Mouse (Mus musculus) limb, embryonic 13.5 days (tissue): ENCODE results near the gene Lpcat1. TPM values are rescaled to one million over a fixed set of nuclear protein-coding genes. Genes with fewer than 3 reads are reported as not detected.

Experiments used
- ATAC-seq: fragments of 200-750 bp; cut with Nextera tagmentation; 2 replicates; pipeline ENCODE4 v1.8.0; 2017; ENCODE audit warnings: low read depth, moderate number of reproducible peaks, moderate TSS enrichment; ENCODE audit not compliant: low FRiP score
- H3K27ac ChIP-seq: fragments of 300-500 bp; sonication (generic); 2 replicates; pipeline ENCODE4 v1.5.1; 2015; ENCODE audit warnings: inconsistent platforms, mild to moderate bottlenecking, moderate library complexity
- H3K27me3 ChIP-seq: fragments of 300-500 bp; sonication (generic); 2 replicates; pipeline ENCODE4 v1.6.1; 2015; ENCODE audit warnings: mild to moderate bottlenecking, inconsistent platforms
- H3K36me3 ChIP-seq: fragments of 300-500 bp; sonication (generic); 2 replicates; pipeline ENCODE4 v1.6.1; 2015; ENCODE audit warnings: inconsistent platforms, mild to moderate bottlenecking, moderate library complexity
- H3K4me1 ChIP-seq: fragments of 300-500 bp; sonication (generic); 2 replicates; pipeline ENCODE4 v1.6.1; 2015; ENCODE audit warnings: inconsistent platforms
- H3K4me2 ChIP-seq: fragments of 300-500 bp; sonication (generic); replicated peaks from 2 replicates; pipeline ENCODE4 v1.6.1; 2015; ENCODE audit warnings: inconsistent platforms, mild to moderate bottlenecking, moderate library complexity
- H3K4me3 ChIP-seq: fragments of 300-500 bp; sonication (generic); 2 replicates; pipeline ENCODE4 v1.5.1; 2015; ENCODE audit warnings: moderate library complexity, mild to moderate bottlenecking, inconsistent platforms
- H3K9ac ChIP-seq: fragments of 300-500 bp; sonication (generic); 2 replicates; pipeline ENCODE4 v1.6.1; 2015; ENCODE audit warnings: mild to moderate bottlenecking, inconsistent platforms
- H3K9me3 ChIP-seq: fragments of 300-500 bp; sonication (generic); 2 replicates; pipeline ENCODE4 v1.6.1; 2016; ENCODE audit warnings: inconsistent platforms
- WGBS: fragments of 180-500 bp; shearing (Covaris S2); methylation state at CpG from one replicate; pipeline ENCODE4 v1.1.7; 2015; 5-methylcytosine and 5-hydroxymethylcytosine counted together
- polyA plus RNA-seq: library from polyadenylated mRNA; unstranded; fragments of >200 nt; fragmentation: Nextera tagmentation; extraction: Ambion mirVana; gene quantifications from 2 replicates; pipeline ENCODE4 v1.2.1, GENCODE M21; 2015

Lpcat1 gene
- 53.0 and 53.6 TPM in 2 replicates for polyA plus RNA-seq

DNA sequence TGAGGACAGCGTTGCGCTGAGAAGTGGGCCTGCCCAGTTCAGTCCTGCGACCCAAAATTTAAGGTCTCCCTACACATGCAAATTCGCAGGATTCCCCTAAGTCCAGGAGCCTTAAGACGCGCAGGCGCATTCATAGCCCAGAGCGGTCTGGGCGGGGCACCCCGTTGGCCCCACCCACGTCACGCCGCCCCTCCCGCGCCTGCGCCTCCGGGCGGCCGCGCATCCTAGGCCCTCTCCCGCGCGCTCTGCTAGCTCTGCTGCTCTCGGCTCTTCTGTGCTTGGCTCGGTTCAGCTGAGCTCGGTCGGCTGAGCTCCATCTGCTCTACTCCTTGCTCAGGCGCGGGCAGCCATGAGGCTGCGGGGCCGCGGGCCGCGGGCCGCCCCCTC is at the start of gene Lpcat1:
Gene Lpcat1 (plus strand): TSS at position 164 of the 387 bp plus-strand sequence.
- Histone ChIP-seq H3K27me3 (no peaks in the 10 kb centered on the region), H3K4me1 (peaks cover 41% of the 10 kb centered on the region), H3K36me3 (peaks cover 10% of the 10 kb centered on the region; the same call in 1 of the 2 replicates), H3K27ac (peak within 1 kb of the TSS; percentile 99), H3K4me2 (peak within 1 kb of the TSS; percentile 91), H3K9me3 (no peaks in the 10 kb centered on the region), H3K9ac (peak within 1 kb of the TSS; percentile 95), H3K4me3 (peak within 1 kb of the TSS; percentile 87)
- WGBS: under 1% methylated on average over 35 of the region's 35 CpGs
- peak; percentile 97 for ATAC-seq

DNA sequence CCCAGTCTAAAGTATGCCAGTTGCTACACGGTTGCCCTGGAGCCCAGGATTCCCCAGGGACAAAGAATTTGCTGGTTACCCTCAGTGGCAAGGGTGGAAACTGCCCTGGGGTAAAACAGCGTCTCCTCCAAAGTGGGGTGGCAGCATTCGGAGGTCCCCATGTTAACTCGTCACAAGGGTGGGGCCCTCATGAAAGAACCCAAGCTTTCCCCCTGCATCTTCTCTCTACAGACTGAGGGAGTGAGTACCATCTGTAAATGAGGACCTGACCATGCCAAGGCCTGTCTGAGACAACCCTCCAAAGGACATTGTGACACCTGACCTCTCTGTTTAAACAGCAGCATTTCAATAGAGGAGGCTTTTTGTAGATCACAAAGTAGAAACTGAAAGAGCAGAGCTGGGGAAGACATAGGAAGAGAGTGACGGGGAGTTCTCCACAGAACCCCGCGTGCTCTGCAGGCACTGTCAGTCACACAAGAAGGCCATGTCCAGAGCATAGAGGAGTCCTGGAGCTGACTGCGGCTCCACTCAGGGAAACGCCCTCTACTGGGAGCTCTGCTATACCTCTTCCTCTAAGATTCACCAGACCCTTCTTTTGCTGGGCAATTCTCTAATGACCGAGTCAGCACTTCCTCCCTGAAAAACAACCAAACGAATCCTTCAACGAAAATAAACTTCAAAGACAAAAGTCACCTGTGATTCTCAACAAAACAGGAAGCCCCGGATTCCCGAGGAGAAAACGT is 49.3 kb upstream of the Lpcat1 start:
- Histone ChIP-seq H3K27ac (no peak overlapping the region), H3K9me3 (no peaks in the 10 kb centered on the region), H3K4me3 (no peak overlapping the region), H3K27me3 (peaks cover 27% of the 10 kb centered on the region), H3K4me1 (no peaks in the 10 kb centered on the region), H3K9ac (no peak overlapping the region), H3K36me3 (no peaks in the 10 kb centered on the region), H3K4me2 (no peak overlapping the region)
- no peak for ATAC-seq
- 40% methylated on average over 15 of the region's 15 CpGs for whole genome bisulfite sequencing

DNA sequence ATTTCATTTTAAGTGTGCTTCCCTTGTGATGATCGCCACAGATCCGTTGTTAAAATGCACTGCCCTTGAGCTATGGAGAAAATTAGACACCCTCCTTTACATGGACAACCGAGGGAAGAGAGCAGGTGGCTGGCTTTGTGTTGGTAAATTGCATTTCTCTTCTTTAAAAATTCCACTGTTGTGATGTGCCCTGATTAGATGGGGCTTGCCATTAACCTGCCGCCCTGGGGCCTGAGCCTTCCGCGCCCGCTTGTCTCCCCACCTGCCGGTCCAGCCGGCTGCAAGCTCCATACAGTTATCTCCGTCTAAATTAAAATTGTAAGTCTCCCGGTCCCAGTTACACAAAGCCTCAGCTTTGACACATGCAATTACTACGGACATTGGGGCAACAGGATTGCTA is 48.7 kb upstream of the Lpcat1 start:
- Histone ChIP-seq H3K27ac (no peak overlapping the region), H3K27me3 (peaks cover 31% of the 10 kb centered on the region), H3K9ac (no peak overlapping the region), H3K9me3 (no peaks in the 10 kb centered on the region), H3K36me3 (no peaks in the 10 kb centered on the region), H3K4me2 (no peak overlapping the region), H3K4me1 (no peaks in the 10 kb centered on the region), H3K4me3 (no peak overlapping the region)
- ATAC-seq: no peak
- 60% methylated on average over 12 of the region's 12 CpGs for whole genome bisulfite sequencing

DNA sequence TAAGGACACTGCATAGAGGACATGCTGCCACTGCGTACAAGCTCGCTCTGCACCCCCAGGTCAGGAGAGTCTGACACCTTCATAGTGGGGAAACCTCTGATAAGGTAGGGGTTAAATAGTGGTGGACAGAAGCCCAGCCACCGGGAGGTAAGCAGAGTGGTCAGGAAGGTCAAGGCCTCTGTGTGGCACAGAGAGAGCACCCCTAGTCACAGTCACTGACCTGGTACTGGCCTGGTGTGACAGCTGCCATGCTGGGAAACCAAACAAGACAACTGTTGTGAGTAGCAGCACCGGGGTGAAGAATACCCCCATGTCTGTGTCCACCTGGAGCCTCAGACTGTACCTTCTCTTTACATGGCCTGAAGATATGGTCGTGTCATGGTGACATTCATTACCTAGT is 47.8 kb upstream of the Lpcat1 start:
- Histone ChIP-seq H3K4me3 (no peak overlapping the region), H3K27me3 (peaks cover 31% of the 10 kb centered on the region), H3K9me3 (no peaks in the 10 kb centered on the region), H3K4me1 (no peaks in the 10 kb centered on the region), H3K36me3 (no peaks in the 10 kb centered on the region), H3K27ac (no peak overlapping the region), H3K4me2 (no peak overlapping the region), H3K9ac (no peak overlapping the region)
- WGBS: 79% methylated on average over 5 of the region's 5 CpGs
- ATAC-seq: no peak

DNA sequence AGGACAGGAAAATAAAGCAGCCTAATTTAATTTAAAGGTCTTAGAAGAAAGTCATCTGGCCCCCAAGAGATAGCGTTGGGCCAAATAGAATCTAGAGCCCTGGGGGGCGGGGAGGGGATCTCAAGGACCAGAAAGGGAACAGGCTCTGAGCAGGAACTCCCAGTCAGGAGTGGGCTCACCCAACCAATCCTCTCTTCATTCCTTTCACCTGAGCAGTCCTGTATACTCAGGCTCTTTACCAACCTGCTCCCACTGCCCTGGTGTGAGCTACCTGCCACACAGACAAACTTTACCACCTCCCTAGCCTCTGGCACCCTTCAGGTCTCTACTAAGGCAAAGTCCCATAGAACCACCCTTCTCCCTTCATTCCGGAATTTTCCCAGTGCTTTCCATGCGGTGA is 44.0 kb upstream of the Lpcat1 start:
- no peak overlapping the region for H3K4me2 ChIP-seq
- WGBS: 57% methylated on average over 4 of the region's 4 CpGs
- H3K27me3 ChIP-seq: peaks cover 38% of the 10 kb centered on the region
- no peak overlapping the region for H3K9ac ChIP-seq
- H3K9me3 ChIP-seq: no peaks in the 10 kb centered on the region
- no peaks in the 10 kb centered on the region for H3K4me1 ChIP-seq
- H3K4me3 ChIP-seq: no peak overlapping the region
- no peak for ATAC-seq
- H3K36me3 ChIP-seq: no peaks in the 10 kb centered on the region
- no peak overlapping the region for H3K27ac ChIP-seq

DNA sequence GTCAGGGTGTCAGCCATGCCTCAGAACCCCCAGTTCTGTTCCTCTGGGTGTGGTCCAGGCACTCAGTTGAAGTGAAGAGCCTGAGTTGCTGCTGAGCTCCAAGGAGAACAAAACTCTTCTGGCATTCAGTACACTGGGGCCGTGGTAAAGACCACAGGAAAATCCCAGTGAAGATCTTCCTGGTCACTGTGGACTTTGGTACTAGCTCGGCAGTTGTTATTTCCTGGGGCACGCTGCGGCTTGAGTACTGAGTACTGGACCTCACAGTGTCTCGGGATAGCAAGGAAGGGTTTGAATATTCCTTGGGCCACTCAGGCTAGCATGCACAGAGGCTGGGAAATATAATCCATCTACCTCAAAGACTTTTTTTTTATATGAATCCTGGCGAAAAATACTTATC is 42.0 kb upstream of the Lpcat1 start:
- H3K9ac ChIP-seq: no peak overlapping the region
- H3K9me3 ChIP-seq: no peaks in the 10 kb centered on the region
- no peaks in the 10 kb centered on the region for H3K36me3 ChIP-seq
- H3K4me3 ChIP-seq: no peak overlapping the region
- no peak for ATAC-seq
- no peaks in the 10 kb centered on the region for H3K4me1 ChIP-seq
- peaks cover 35% of the 10 kb centered on the region for H3K27me3 ChIP-seq
- WGBS: 75% methylated on average over 6 of the region's 6 CpGs
- no peak overlapping the region for H3K4me2 ChIP-seq
- H3K27ac ChIP-seq: no peak overlapping the region

DNA sequence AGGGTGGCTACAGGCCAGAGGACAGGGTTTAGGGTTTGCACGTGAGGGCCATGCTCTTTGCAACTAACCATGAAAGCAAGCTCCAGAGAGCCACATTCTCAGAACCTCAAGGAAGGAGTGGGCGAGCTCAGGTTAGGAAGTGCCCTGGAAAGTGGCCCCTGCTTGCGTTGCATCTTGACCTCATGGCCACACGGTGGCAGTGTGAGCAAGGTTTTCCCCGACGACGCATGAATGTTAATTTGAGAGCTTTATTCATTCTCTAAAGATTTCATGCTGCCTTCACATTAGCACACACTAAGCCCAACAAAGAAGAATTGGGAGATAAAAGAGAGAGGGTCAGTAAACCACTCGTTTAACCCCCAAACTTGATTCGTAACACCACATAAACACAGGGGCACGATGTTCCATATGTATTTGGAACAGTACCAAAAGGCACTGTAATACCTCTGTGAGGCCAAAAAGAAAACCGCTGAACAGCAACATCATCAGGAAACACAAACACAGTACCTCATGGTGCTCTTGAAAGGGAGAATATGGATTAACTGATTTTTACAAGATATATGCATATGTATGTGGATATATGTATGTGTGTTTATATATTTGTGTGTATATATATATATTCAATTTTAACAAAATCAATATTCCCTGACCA is 41.0 kb upstream of the Lpcat1 start:
- Histone ChIP-seq H3K9me3 (no peaks in the 10 kb centered on the region), H3K36me3 (no peaks in the 10 kb centered on the region), H3K4me1 (no peaks in the 10 kb centered on the region), H3K27ac (no peak overlapping the region), H3K9ac (no peak overlapping the region), H3K4me2 (0 out of 2 replicates have a peak overlapping the region, but pooled peaks have one; percentile 28), H3K4me3 (no peak overlapping the region), H3K27me3 (peaks cover 35% of the 10 kb centered on the region)
- 10% methylated on average over 11 of the region's 11 CpGs for WGBS
- peak; percentile 44; the same call in 1 of the 2 replicates for ATAC-seq

DNA sequence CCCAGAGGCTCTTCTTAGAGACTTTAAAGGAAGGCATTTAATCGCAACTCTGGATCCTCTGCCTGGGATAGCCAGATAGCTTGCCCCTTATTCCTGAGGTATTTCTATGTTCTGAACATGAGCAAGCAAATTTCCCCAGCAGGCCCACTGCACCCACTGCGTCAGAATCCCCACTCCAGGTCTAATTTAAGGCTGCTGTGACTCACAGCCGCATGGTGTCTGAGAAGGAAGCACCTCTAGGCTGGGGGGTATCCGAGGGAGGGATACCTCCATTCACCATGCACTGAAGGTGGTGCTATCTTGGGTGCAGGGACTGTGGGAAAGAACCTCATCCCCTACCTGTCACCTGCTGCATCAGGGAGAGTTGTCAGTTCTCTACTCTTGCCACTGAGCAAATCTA is 40.4 kb upstream of the Lpcat1 start:
- ATAC-seq: no peak
- H3K36me3 ChIP-seq: no peaks in the 10 kb centered on the region
- H3K4me1 ChIP-seq: peaks cover under 1% of the 10 kb centered on the region; the same call in 1 of the 2 replicates
- 78% methylated on average over 4 of the region's 4 CpGs for WGBS
- H3K4me2 ChIP-seq: no peak overlapping the region
- H3K27ac ChIP-seq: no peak overlapping the region
- peaks cover 34% of the 10 kb centered on the region for H3K27me3 ChIP-seq
- H3K9ac ChIP-seq: no peak overlapping the region
- H3K9me3 ChIP-seq: no peaks in the 10 kb centered on the region
- no peak overlapping the region for H3K4me3 ChIP-seq

DNA sequence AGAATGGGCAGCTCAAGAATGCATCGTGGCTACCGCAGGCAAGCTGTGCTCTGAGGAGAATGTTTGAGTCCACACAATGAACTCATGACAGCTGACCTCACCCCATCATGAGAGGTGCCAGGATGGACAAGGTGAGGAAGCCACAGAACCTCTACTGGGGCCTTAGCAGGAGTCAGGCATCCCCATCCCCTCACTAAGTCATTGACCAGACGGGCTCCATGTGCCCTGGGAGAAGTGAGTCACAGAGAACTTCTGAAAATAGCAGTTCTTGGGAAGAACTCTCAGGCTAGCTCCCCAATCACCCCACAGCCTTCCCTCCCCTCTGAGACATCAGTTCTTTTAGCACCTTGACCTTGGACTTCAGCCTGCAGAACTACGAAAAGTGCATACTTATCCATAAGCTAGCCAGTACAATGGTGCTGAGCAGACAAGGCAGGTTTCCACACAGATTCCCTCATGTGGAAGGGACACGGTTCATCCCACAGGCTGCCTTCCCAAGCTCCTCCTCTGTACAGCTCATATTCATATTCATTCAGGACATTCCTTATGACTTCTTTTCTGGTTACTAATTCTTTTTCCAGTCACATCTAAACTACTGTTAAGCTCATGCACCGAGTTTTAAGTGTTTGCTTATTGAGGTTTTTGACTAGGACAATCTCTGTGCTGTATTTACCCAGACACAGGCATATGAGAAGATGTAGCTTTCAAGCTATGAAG is 37.2 kb upstream of the Lpcat1 start:
- H3K27me3 ChIP-seq: peaks cover 21% of the 10 kb centered on the region
- no peak for ATAC-seq
- 82% methylated on average over 6 of the region's 6 CpGs for WGBS
- H3K36me3 ChIP-seq: no peaks in the 10 kb centered on the region
- H3K27ac ChIP-seq: no peak overlapping the region
- H3K4me1 ChIP-seq: peaks cover 5% of the 10 kb centered on the region; the same call in 1 of the 2 replicates
- no peak overlapping the region for H3K4me3 ChIP-seq
- no peak overlapping the region for H3K9ac ChIP-seq
- H3K4me2 ChIP-seq: no peak overlapping the region
- no peaks in the 10 kb centered on the region for H3K9me3 ChIP-seq

DNA sequence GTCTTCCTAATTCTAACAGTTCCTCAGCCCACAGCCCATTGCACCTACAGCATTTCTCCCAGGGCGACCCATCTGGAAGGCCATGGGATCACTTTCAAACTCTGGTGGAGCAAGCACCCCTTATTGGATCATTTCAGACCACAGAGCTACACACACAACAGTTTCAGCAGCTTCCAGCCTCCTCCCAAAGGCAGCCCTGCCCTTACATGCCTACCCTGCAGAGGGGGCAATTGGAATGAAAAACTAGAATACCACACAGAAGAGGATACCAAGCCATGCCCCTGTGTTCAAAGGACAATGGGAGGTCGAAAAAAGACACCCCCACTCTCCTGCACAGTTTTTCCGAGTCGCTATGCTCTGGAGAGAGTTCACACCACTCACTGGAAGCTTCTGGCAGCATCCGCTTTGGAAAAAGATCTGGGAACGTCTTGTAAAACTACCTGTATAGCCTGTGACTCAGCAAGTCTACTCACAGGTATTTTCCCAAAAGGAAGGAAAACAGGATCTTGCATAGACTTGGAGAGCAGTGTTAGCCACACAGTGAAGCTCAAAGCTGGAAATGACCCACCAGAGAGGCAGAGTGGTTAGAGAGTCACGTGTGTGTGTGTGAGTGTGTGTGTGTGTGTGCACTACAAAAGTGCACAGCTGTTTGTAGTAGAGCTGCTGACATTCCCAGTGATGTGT is 34.4 kb upstream of the Lpcat1 start:
- peaks cover 5% of the 10 kb centered on the region; the same call in 1 of the 2 replicates for H3K4me1 ChIP-seq
- H3K4me2 ChIP-seq: no peak overlapping the region
- H3K27me3 ChIP-seq: peaks cover 14% of the 10 kb centered on the region
- H3K27ac ChIP-seq: no peak overlapping the region
- no peak overlapping the region for H3K4me3 ChIP-seq
- no peak overlapping the region for H3K9ac ChIP-seq
- H3K36me3 ChIP-seq: no peaks in the 10 kb centered on the region
- WGBS: 72% methylated on average over 7 of the region's 7 CpGs
- no peak for ATAC-seq
- no peaks in the 10 kb centered on the region for H3K9me3 ChIP-seq

DNA sequence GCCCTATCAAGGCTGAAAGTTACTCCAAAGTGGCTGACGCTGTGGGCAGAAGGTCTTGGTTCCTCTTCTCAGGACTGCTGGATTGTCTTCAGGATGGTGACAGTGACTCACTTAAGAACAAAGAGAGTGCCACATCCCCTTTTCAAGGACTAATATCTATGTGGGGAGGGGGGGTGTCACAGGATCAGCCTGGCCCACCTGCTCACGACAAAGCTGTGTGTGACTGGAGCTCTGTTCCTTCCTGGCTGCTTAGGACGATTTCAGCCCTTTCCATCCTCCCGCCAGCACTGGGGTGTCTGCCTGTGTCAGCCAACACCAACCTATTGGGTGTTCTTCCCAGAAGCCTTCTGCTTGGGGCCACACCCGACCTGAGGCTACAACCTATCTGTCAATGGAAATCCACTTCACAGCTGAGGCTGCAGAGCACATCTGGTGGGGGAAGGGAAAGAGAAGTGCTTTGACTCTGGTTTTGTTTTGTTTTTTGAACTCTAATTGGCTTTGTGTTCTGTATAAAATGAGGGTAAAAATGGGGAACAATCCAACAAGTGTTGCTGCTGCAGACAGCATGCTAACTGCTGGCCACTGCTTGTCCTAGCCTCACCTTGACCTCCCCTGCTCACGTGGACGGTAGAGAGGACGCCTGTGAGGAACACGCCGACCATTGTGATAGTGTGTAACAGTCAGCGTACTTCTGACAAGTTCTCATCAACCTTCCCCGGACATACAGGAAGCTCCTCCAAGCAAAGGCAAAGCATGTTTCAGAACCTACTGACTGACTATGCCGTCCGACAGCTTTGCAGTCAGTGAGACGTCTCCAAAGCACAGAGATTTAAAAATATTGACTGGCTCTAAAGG is 33.1 kb upstream of the Lpcat1 start:
- no peak for ATAC-seq
- Histone ChIP-seq H3K27me3 (peaks cover 10% of the 10 kb centered on the region), H3K9me3 (no peaks in the 10 kb centered on the region), H3K36me3 (no peaks in the 10 kb centered on the region), H3K4me2 (no peak overlapping the region), H3K27ac (no peak overlapping the region), H3K4me3 (no peak overlapping the region), H3K4me1 (peaks cover 5% of the 10 kb centered on the region; the same call in 1 of the 2 replicates), H3K9ac (no peak overlapping the region)
- 81% methylated on average over 15 of the region's 15 CpGs for WGBS
